Mouse (Mus musculus) liver, postnatal 0 days (tissue): ENCODE data around the gene H2al1b.
"Not testable (repeated sequence)": the region's sequence is repeated elsewhere in the genome, so short reads cannot be mapped to it uniquely, and the experiment has no call there.

ENCODE experiments used
- CTCF ChIP-seq: sonication (generic); IDR thresholded peaks from 2 replicates; pipeline ENCODE4 v1.5.1; 2016; ENCODE audit warnings: antibody characterized with exemption, low read depth
- EP300 ChIP-seq: IDR thresholded peaks from 2 replicates; pipeline ENCODE4 v1.6.1; 2016; ENCODE audit warnings: antibody characterized with exemption, low read depth, mild to moderate bottlenecking

DNA sequence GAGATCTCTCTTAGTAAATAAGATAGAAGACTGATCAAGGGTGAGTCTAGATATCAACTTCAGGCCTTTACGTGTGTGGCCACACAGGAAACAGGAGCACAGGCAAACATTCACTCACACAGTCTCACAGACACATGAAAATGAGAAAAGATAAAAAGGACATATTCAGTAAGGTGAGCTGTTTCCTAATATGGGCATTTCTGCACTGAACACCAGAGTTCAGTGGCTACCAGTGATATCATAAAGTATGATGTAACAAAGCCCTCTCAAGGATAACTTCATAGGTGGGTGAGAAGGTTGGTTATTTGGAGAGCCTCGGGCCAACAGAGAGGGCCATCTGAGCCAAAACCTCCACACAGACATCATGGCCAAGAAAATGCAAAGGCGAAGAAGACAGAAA is 3.3 kb upstream of the H2al1b start, which contains the start of gene H2al1a:
- TF ChIP-seq CTCF, EP300: not testable (repeated sequence)
